Mouse (Mus musculus): Measurements from ENCODE around the gene Rab1b. TPM values are rescaled to one million over a fixed set of nuclear protein-coding genes. Genes with fewer than 3 reads are reported as not detected.

The Rab1b gene
- polyA plus RNA-seq, 1 experiment from 2014 or later, result 247 TPM

GRCm38 (mm10) chr19:5124055-5124614 lies 17.3 kb upstream of the Rab1b start:
- ATAC-seq (no peak), DNase-seq (ENCODE audit: low spot score) (no peak)
- Histone ChIP-seq H3K4me3 (ENCODE audit: low read depth, low read length) (no peak overlapping the region), H3K9me3 (replicated peaks; ENCODE audit: control insufficient read depth, low read length) (no peaks in the 10 kb centered on the region), H3K27me3 (replicated peaks; ENCODE audit: control insufficient read depth, insufficient read depth, low read length) (no peaks in the 10 kb centered on the region), H3K4me1 (ENCODE audit: control insufficient read depth, insufficient read depth, low read length) (no peaks in the 10 kb centered on the region), H3K36me3 (ENCODE audit: control insufficient read depth, insufficient read depth, low read length) (no peaks in the 10 kb centered on the region), H3K9ac (ENCODE audit: low read length) (no peak overlapping the region), H3K4me2 (ENCODE audit: low read length) (no peak overlapping the region), H3K27ac (ENCODE audit: low read depth, low read length) (no peak overlapping the region)
- 81% methylated on average over 7 of the region's 7 CpGs for WGBS

GRCm38 (mm10) chr19:5123241-5123640 lies 16.4 kb upstream of the Rab1b start:
- Histone ChIP-seq H3K36me3 (ENCODE audit: control insufficient read depth, insufficient read depth, low read length) (no peaks in the 10 kb centered on the region), H3K9me3 (replicated peaks; ENCODE audit: control insufficient read depth, low read length) (no peaks in the 10 kb centered on the region), H3K27me3 (replicated peaks; ENCODE audit: control insufficient read depth, insufficient read depth, low read length) (no peaks in the 10 kb centered on the region), H3K27ac (ENCODE audit: low read depth, low read length) (no peak overlapping the region), H3K9ac (ENCODE audit: low read length) (no peak overlapping the region), H3K4me3 (ENCODE audit: low read depth, low read length) (no peak overlapping the region), H3K4me2 (ENCODE audit: low read length) (no peak overlapping the region), H3K4me1 (ENCODE audit: control insufficient read depth, insufficient read depth, low read length) (0 out of 2 replicates have a peak, but pooled peaks cover 3% of the 10 kb centered on the region)
- DNase-seq (ENCODE audit: low spot score) (no peak), ATAC-seq (no peak)
- WGBS, result 86% methylated on average over 3 of the region's 3 CpGs

- no peak overlapping the region for H3K9ac ChIP-seq (ENCODE audit: low read length)
- H3K27ac ChIP-seq (ENCODE audit: low read depth, low read length), result no peak overlapping the region
- 77% methylated on average over 10 of the region's 10 CpGs for WGBS
- no peak overlapping the region for H3K4me2 ChIP-seq (ENCODE audit: low read length)
- no peaks in the 10 kb centered on the region for H3K27me3 ChIP-seq (replicated peaks; ENCODE audit: control insufficient read depth, insufficient read depth, low read length)
- H3K4me3 ChIP-seq (ENCODE audit: low read depth, low read length), result no peak overlapping the region
- ATAC-seq (no peak), DNase-seq (ENCODE audit: low spot score) (no peak)
- 0 out of 2 replicates have a peak, but pooled peaks cover 3% of the 10 kb centered on the region for H3K4me1 ChIP-seq (ENCODE audit: control insufficient read depth, insufficient read depth, low read length)
- no peaks in the 10 kb centered on the region for H3K36me3 ChIP-seq (ENCODE audit: control insufficient read depth, insufficient read depth, low read length)
- H3K9me3 ChIP-seq (replicated peaks; ENCODE audit: control insufficient read depth, low read length), result no peaks in the 10 kb centered on the region
These were observed 15.6 kb upstream of the Rab1b start for GRCm38 (mm10) chr19:5122492-5122891.

- Histone ChIP-seq H3K4me2 (ENCODE audit: low read length) (peak within 1 kb of the TSS; percentile 69), H3K27me3 (replicated peaks; ENCODE audit: control insufficient read depth, insufficient read depth, low read length) (no peaks in the 10 kb centered on the region), H3K4me3 (ENCODE audit: low read depth, low read length) (peak within 1 kb of the TSS; percentile 88), H3K27ac (ENCODE audit: low read depth, low read length) (peak within 1 kb of the TSS; percentile 90), H3K9me3 (replicated peaks; ENCODE audit: control insufficient read depth, low read length) (no peaks in the 10 kb centered on the region), H3K9ac (ENCODE audit: low read length) (peak within 1 kb of the TSS; percentile 82), H3K36me3 (ENCODE audit: control insufficient read depth, insufficient read depth, low read length) (peaks cover 8% of the 10 kb centered on the region), H3K4me1 (ENCODE audit: control insufficient read depth, insufficient read depth, low read length) (peaks cover 11% of the 10 kb centered on the region; the same call in 1 of the 2 replicates)
- DNase-seq (ENCODE audit: low spot score) (no peak), ATAC-seq (no peak)
- WGBS, result 1% methylated on average over 18 of the region's 18 CpGs
These were observed 11.5 kb upstream of the Rab1b start, which contains the start of gene Klc2 for GRCm38 (mm10) chr19:5118384-5118698. Gene Klc2, minus strand, starts transcription at chr19:5118560.

- WGBS, result under 1% methylated on average over 80 of the region's 83 CpGs
- Histone ChIP-seq H3K27ac (ENCODE audit: low read depth, low read length) (peak overlapping the region; percentile 90), H3K36me3 (ENCODE audit: control insufficient read depth, insufficient read depth, low read length) (peaks cover 12% of the 10 kb centered on the region), H3K9me3 (replicated peaks; ENCODE audit: control insufficient read depth, low read length) (no peaks in the 10 kb centered on the region), H3K4me1 (ENCODE audit: control insufficient read depth, insufficient read depth, low read length) (peaks cover 11% of the 10 kb centered on the region; the same call in 1 of the 2 replicates), H3K4me3 (ENCODE audit: low read depth, low read length) (peak overlapping the region; percentile 88), H3K27me3 (replicated peaks; ENCODE audit: control insufficient read depth, insufficient read depth, low read length) (no peaks in the 10 kb centered on the region), H3K9ac (ENCODE audit: low read length) (peak overlapping the region; percentile 82), H3K4me2 (ENCODE audit: low read length) (peak overlapping the region; percentile 69)
- DNase-seq (ENCODE audit: low spot score) (peak; percentile 91), ATAC-seq (peak; percentile 95)
These were observed 10.9 kb upstream of the Rab1b start for GRCm38 (mm10) chr19:5117494-5118383.

GRCm38 (mm10) chr19:5113783-5114182 lies 6.9 kb upstream of the Rab1b start:
- ATAC-seq (no peak), DNase-seq (ENCODE audit: low spot score) (no peak)
- Histone ChIP-seq H3K4me3 (ENCODE audit: low read depth, low read length) (no peak overlapping the region), H3K36me3 (ENCODE audit: control insufficient read depth, insufficient read depth, low read length) (peaks cover 52% of the 10 kb centered on the region), H3K9me3 (replicated peaks; ENCODE audit: control insufficient read depth, low read length) (no peaks in the 10 kb centered on the region), H3K4me2 (ENCODE audit: low read length) (no peak overlapping the region), H3K9ac (ENCODE audit: low read length) (no peak overlapping the region), H3K27me3 (replicated peaks; ENCODE audit: control insufficient read depth, insufficient read depth, low read length) (no peaks in the 10 kb centered on the region), H3K4me1 (ENCODE audit: control insufficient read depth, insufficient read depth, low read length) (peaks cover 11% of the 10 kb centered on the region; the same call in 1 of the 2 replicates), H3K27ac (ENCODE audit: low read depth, low read length) (no peak overlapping the region)
- 89% methylated on average over 7 of the region's 7 CpGs for WGBS

GRCm38 (mm10) chr19:5109659-5110453 lies 3.0 kb upstream of the Rab1b start:
- WGBS, result 71% methylated on average over 19 of the region's 19 CpGs
- ATAC-seq (no peak), DNase-seq (ENCODE audit: low spot score) (no peak)
- Histone ChIP-seq H3K4me2 (ENCODE audit: low read length) (no peak overlapping the region), H3K9me3 (replicated peaks; ENCODE audit: control insufficient read depth, low read length) (no peaks in the 10 kb centered on the region), H3K27ac (ENCODE audit: low read depth, low read length) (no peak overlapping the region), H3K27me3 (replicated peaks; ENCODE audit: control insufficient read depth, insufficient read depth, low read length) (no peaks in the 10 kb centered on the region), H3K4me3 (ENCODE audit: low read depth, low read length) (no peak overlapping the region), H3K36me3 (ENCODE audit: control insufficient read depth, insufficient read depth, low read length) (peaks cover 66% of the 10 kb centered on the region), H3K4me1 (ENCODE audit: control insufficient read depth, insufficient read depth, low read length) (peaks cover 7% of the 10 kb centered on the region), H3K9ac (ENCODE audit: low read length) (no peak overlapping the region)

- DNase-seq (ENCODE audit: low spot score) (no peak), ATAC-seq (no peak)
- Histone ChIP-seq H3K4me2 (ENCODE audit: low read length) (no peak overlapping the region), H3K4me3 (ENCODE audit: low read depth, low read length) (no peak overlapping the region), H3K9ac (ENCODE audit: low read length) (no peak overlapping the region), H3K27me3 (replicated peaks; ENCODE audit: control insufficient read depth, insufficient read depth, low read length) (no peaks in the 10 kb centered on the region), H3K9me3 (replicated peaks; ENCODE audit: control insufficient read depth, low read length) (no peaks in the 10 kb centered on the region), H3K4me1 (ENCODE audit: control insufficient read depth, insufficient read depth, low read length) (peaks cover 7% of the 10 kb centered on the region), H3K27ac (ENCODE audit: low read depth, low read length) (no peak overlapping the region), H3K36me3 (ENCODE audit: control insufficient read depth, insufficient read depth, low read length) (peaks cover 73% of the 10 kb centered on the region)
- 69% methylated on average over 4 of the region's 4 CpGs for WGBS
These were observed 1.8 kb upstream of the Rab1b start for GRCm38 (mm10) chr19:5108702-5109101.
